Mouse (Mus musculus) fat pad, adult 2 months (tissue): ENCODE measurements at regions not wholly inside any gene's neighbourhood (a gene's known extent, or its start where the extent isn't known, plus 50 kb on each side); places are given as distances from the start of the nearest gene placed in this dataset.
"Not testable (repeated sequence)": the region's sequence is repeated elsewhere in the genome, so short reads cannot be mapped to it uniquely, and the experiment has no call there.

Experiments
- DNase-seq: peaks from one replicate; pipeline ENCODE4 v3.0.0-alpha.2; 2011; ENCODE audit warnings: low read depth, low spot score; ENCODE audit errors: extremely low read depth

DNA sequence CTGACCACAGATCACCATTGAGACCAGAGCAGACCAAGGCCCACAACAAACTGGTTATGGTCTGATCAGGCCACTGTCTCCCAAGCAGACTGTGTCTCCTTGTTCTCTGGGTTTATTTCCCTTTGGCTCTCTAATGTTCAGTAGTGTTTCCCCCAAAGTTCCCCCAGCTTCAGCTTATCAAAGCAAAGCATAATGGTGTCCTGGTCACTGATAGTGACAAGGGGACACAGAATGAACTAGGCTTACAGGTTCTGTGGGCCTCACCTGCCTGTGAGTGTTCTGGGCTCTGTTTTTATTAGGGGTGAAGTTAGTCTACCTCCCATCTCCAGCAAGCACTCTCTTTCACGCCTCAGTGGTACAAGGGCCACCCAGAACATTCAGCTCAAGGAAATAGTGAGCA is 92.7 kb downstream of the Cd24a start:
- DNase-seq = no peak

DNA sequence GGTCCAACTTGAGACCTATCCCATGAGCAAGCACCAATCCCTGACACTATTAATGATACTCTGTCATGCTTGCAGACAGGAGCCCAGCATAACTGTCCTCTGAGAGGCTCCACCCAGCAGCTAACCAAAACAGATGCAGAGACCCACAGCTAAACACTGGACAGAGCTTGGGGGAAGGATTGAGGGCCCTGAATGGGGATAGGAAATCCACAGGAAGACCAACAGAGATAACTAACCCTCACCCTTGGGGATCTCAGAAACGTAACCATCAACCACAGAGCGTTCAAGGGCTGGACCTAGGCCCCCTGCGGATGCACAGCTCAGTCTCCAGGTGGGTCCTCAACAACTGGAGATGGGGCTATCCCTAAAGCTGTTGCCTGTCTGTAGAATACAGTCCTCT is 93.7 kb downstream of the Cd24a start:
- DNase-seq = no peak

DNA sequence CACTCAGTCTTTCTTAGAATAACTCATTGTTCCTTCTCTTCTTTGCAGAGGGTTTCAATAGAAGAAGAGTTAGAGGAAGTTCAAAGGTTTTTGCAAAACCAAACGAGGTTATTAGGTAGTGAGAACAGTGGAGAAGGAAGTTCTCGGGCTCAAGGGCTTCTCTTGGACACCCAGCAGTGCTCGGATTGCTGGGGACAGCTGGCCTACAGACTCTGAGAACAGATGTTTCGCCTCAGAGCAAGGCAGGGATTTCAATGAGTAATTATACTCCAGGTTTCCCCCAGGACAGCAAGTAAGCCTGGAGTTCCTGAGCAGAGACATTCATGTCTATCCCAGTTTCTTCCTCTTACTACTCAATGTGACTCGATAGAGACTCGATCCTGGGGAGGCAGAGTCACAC is 94.4 kb downstream of the Cd24a start:
- no peak for DNase-seq

GRCm38 (mm10) chr10:43674749-43675148 is 96.7 kb downstream of the Cd24a start:
- no peak for DNase-seq

DNA sequence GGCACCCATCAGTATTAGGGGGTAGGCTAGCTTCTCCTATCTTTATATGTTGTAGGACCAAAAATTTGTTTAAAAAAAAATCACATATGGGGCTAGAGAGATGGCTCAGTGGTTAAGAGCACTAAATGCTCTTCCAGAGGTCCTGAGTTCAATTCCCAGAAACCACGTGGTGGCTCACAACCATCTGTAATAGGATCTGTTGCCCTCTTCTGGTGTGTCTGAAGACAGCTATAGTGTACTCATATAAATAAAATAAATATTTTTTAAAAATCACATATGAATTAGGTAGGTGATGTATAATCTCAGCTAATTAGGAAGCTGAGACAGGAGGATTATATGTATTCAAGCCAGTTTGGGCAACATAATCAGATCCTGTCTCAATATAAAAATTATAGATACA is 97.4 kb downstream of the Cd24a start:
- DNase-seq = not testable (repeated sequence)

- DNase-seq = no peak
These were observed 98.2 kb downstream of the Cd24a start for GRCm38 (mm10) chr10:43676289-43676688.

GRCm38 (mm10) chr10:43684247-43685033 is 106.4 kb downstream of the Cd24a start:
- no peak for DNase-seq

DNA sequence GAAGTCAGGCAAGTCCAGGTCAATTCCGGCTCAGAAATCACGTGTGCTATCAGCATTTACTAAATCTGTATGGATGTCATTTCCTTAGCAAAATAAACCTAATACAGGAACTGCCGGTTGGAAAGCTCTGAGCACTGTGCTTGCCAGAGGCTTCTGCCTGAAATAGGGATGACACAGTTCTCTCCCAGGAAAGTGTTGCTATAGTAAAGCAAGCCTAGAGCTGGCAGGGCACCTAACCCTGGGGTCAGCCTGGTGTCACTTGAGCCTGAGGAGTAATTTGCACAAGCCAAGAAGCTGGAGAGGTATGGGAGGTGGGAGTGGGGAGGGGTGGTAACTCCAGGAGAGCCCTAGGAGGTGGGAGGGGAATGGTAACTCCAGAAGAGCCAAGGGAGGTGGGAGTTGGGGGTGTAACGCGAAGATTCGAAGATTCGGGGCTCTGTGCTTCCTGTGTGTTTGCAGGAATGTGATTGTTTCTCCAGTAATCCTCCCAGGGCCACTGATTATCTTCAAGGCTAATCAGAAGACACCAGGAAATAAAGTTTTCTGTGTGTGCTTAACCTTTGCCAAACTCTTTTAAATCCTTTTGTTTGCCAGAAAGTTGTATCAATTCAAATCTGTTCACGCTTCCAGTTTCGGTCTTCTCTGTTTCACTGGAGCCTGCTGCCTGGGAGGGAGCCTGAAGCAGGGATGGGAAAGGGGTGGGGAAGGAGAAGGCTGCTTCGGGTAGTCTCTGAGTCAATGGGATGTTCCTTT is 111.3 kb downstream of the Cd24a start:
- no peak for DNase-seq

- no peak for DNase-seq
These were observed 111.8 kb downstream of the Cd24a start for GRCm38 (mm10) chr10:43689914-43690316.

DNA sequence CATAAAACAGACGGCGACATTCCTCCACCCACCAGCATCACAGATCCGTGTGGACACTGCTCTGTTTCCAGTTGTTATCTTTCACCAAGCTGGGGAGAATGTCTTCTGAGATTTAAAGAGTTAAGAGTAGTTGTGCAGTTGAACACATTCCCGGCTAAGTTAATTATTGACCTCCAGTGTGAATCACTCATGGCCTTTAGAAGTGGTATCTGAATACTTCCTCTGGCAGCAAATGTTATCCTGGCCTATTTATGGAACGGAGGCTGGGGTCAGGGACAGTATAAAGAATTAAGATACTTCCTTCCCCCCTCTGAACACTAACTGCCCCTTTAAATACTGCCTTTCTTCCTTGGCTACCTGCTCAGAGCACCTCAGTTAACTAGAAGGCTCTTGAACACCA is 115.9 kb downstream of the Cd24a start:
- no peak for DNase-seq

GRCm38 (mm10) chr10:43694508-43694907 is 116.4 kb downstream of the Cd24a start:
- DNase-seq = no peak

DNA sequence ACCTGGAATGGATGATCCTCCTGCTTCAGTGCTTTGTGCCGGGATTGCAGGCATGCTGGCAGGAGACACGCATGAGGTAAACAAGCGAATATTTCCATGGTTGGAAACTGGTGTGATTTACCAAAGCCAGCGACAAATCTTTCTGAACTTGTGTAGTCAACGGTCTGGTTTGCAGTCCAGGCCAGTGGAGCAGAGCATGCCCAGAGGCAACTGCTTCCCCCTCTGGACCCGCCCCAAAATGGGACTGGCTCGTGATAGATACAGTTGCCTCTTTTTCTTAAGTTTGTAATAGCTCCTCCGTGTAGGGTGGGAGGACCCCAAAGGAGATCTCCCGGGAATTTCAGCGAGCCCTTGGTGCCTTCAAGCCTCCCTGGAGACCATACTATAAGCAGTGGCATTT is 117.4 kb downstream of the Cd24a start:
- DNase-seq = no peak

DNA sequence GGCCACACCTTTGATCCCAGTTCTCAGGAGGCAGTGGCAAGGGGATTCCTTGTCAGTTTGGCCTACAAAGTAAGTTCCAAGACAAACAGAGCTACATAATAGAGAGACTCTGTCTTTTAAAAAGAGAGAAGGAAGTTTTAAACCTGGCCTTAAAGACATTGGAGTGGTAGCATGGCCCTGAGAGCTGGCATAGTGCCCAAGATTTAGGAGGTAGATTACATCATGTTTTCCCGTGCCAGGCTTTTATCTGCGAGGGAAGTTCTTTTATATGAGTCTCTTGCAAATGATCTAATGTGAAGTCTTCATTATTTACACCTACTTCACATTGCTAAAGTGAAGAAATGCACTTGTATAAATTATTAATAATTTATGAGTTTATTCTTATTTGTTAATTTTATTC is 119.8 kb downstream of the Cd24a start:
- DNase-seq = no peak

- no peak for DNase-seq
These were observed 122.5 kb downstream of the Cd24a start for GRCm38 (mm10) chr10:43700371-43701289.

- no peak for DNase-seq
These were observed 124.8 kb downstream of the Cd24a start for GRCm38 (mm10) chr10:43702895-43703294.

GRCm38 (mm10) chr10:43706001-43706988 is 128.2 kb downstream of the Cd24a start:
- no peak for DNase-seq

GRCm38 (mm10) chr10:43707011-43707410 is 128.9 kb downstream of the Cd24a start:
- DNase-seq = no peak

- DNase-seq = peak; percentile 83
These were observed 129.8 kb downstream of the Cd24a start for GRCm38 (mm10) chr10:43707821-43708373.

DNA sequence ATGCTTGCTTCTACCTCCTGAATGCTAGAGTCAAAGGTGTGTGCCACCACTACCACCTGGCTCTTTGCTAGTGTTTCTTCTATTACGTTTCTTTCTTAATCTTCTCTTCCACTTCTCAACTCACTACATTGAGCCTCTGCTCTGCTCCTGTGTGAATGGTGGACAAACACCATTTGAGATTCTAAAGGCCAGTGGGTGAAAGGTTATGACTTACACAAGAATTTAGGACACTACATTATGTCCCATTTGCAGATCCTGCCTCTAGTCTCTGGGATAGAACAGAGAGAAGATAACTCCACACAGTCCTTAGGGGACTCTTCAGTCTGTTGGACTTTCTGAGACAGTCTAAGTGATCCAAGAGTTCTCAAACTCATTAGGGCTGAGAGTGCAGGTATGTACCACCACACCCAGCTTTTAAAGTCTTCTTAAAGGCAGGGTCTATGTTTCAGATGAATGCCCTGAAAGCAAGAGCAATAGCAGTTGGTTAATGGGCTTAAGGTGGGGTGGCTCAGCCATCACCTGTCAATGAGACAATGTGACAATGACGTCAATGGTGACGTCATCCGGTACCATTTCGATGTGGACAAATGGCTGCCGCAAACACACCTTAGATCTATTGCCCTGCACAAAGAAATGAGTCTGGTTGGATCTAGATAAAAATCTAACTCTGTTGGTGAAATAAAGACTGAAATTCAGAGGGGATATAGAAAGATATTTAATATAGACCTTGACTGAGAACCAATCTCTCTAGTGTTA is 131.4 kb downstream of the Cd24a start:
- DNase-seq = no peak
